Mouse (Mus musculus): ENCODE measurements around the gene Satb1.

The Satb1 gene

GRCm38 (mm10) chr17:51763600-51763999 lies 69.5 kb downstream of the Satb1 start:
- DNase-seq = no peak

DNA sequence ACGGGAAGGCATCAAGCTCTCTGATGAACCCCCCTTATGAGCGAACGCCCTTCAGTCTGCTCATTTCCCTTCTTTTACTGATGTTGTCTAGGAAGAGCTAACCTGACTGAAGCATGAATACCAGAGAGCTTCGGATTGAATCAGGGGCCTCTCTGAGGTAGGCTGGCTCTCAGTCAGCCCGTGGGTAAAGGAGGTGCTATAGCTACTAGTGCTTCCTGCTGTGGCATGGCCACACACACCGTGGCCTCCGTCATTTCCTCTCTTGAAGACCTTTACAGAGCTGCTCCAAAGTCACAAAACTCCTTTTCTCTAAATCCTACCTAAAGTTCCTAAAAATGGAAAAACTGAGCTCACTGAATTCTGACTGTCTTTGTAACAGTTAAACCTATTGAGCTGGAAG lies 70.6 kb downstream of the Satb1 start:
- DNase-seq = no peak

DNA sequence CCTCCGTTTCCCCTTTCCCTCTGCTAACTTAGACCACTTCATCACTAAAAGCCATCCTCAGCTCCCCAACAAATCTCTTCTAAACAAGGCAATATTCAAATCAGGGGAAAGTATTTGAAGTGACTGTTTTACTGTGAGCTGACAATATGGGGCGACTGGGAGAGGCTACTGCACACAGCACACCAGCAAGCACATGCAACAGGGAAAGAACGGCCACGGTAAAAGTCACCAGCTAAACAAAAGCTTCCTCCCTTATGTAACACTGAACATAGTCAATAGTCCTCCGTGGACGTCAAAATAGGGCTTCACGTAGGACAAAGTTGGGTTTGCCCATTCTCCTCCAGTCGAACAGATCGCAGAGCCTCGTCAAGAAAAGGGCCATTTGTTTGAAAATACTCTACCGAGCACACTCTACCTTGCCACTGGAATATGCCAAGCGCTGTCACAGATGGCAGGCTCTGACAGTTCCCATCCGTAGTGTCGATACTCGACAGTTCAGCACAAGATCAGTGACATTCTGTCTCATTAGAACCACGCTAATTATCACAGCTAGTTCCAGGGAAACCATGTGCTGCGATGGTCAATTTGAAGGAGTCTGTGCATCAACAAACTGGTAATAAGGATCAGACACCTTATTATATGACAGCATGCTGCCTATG lies 72.0 kb downstream of the Satb1 start:
- no peak for DNase-seq

DNA sequence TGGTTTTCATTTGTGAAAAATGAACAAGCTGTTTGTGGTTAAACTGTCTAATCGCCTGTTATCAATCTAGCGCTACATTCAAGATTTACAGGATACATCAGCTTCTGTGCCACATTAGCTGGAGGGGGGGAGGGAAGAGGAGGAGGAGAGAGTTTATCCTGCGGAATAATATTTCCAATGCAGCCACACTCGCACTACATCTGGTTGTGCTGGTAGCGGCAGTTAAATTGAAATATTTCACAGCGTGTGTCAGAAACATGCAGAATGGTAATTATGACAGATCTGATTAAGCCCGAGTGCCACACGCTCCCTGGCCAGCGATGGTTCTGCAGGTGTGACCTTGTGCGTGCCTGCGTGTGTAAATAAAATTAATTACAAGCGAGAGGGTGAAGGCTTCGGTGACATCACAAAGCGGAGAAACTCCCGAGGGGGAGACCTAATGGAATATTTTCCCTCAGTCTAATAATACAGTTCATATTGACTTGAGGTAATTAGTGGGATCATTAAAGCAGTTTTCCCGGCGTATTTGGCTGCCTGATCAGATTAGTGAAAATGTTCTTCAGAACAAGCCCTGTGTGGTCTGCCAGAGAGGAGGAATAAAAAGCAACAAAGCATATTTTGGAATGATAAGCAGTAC lies 72.7 kb downstream of the Satb1 start:
- no peak for DNase-seq

GRCm38 (mm10) chr17:51759509-51759908 lies 73.6 kb downstream of the Satb1 start:
- no peak for DNase-seq

- DNase-seq = no peak
Observed at GRCm38 (mm10) chr17:51752142-51752541, 80.9 kb downstream of the Satb1 start.

GRCm38 (mm10) chr17:51747204-51747603 lies 85.9 kb downstream of the Satb1 start:
- no peak for DNase-seq

DNA sequence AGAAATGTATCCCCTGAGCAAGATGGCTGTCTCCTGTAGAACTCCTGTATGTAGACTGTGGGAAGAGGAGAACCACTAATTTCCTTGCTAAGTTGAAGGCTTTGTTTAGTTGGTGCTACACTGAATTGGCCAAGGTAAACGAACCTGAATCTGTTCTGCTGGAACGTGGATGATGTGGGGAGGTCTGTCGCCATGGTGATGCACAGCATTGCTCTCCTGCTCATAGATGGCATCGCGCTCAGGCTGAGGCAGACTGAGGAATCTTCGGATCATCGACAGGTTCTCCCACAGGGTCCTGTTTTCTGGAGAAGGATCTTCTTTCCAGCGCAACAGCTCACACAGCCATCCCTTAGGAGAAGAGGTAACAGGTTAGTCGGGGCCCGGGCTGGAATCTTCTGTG lies 90.6 kb downstream of the Satb1 start:
- no peak for DNase-seq

DNA sequence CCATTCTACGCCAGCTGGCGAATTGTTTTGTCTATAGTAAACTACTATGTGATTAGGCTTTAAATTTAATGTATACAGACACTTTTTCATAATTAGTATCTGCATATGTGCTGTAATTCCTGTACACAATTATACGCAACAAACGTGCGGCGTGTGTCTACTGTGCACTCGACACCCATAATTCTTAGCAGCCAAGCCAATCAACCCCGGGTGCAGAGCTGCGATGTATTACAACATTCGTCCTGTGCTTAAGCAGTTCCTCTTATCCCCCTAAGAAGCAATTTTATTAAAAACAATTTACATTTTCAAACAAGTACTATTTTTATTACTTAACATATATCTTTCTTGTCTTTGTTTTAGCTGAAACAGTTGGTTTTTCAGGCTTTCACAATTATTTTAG lies 92.0 kb downstream of the Satb1 start:
- DNase-seq = no peak

DNA sequence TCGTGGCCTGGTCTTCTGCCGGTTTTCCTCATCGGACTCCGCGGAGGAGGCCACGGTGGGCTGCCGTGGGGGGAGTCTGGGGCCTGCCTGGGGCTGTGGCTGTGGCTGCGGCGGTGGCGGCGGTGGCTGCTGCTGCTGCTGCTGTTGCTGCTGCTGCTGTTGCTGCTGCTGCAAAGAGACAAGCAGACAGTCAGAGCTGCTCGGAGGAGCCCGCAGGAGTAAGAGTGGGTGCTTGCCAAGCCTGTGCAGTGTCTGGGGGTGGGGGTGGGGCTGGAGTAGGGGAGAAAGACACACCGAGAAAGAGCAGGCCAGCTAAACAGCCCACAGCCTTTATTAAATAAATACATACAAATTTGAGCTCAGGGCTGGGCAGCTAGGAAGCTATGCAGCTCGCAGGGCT lies 92.8 kb downstream of the Satb1 start:
- peak in 1 of 2 experiments; percentile 11 for DNase-seq

GRCm38 (mm10) chr17:51724486-51724885 lies 108.6 kb downstream of the Satb1 start:
- DNase-seq = no peak

DNA sequence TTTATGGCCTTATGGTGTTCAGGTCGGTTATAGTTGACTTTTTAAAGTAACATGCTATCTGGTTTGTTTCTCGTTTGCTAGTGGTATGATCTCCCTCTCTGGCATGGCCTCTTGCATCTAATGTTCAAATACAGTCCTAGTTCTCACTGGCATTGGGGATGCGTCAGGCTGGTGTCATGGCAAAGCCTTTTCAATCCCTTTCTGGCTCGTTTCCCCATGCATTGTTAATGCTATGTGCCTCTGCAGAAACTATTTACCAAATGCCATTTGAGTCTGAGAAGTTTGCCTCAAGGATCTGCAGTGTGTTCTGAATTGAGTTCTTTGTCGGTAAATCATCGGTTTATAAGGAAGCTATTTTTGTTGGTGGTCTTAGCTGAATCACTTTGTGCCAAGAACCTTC lies 137.4 kb downstream of the Satb1 start:
- DNase-seq = no peak

DNA sequence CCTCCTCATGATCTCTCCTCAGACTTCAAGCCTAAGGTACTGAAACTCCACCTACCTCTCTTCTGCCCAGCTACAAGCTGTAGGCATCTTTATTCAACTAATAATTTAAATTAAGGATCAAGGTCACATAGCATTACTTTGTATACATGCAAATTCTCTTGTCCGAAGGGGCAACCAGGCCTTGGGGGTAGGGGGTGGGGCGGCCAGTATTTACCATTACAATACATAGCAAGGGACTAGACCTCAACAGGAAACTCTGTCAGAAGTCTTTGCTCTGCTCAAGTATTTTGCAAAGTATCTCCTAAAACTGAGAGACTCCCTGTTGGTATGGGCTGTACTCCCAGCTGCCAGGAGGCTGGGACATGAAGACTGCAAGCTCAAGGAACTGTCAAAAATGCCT lies 137.8 kb downstream of the Satb1 start:
- no peak for DNase-seq

- no peak for DNase-seq
Observed at GRCm38 (mm10) chr17:51690526-51690925, 142.6 kb downstream of the Satb1 start.

- no peak for DNase-seq
Observed at GRCm38 (mm10) chr17:51687226-51687625, 145.9 kb downstream of the Satb1 start.
